Mouse (Mus musculus) left cerebral cortex, postnatal 4 days (tissue): ENCODE results near the gene Oog1. TPM values are rescaled to one million over a fixed set of nuclear protein-coding genes. Genes with fewer than 3 reads are reported as not detected.
"Not testable (repeated sequence)": the region's sequence is repeated elsewhere in the genome, so short reads cannot be mapped to it uniquely, and the experiment has no call there.

ENCODE experiments used
- DNase-seq: peaks from one replicate; pipeline ENCODE4 v3.0.0-alpha.2; 2022
- intact Hi-C: fragments of 180-260 bp; cut with DNase I; formaldehyde crosslinking; loops from one replicate; pipeline ENCODE4 v1.15.1; 2025
- total RNA-seq, 2 experiments: library from RNA; stranded (reverse); gene quantifications; 2 replicates each; pipeline ENCODE4 v1.2.3; 2021

The Oog1 gene
- not detected for total RNA-seq

GRCm38 (mm10) chr12:87602388-87602787 is at the start of gene Oog1:
TSS of gene Oog1 (plus strand) at chr12:87602688.
- DNase-seq, intact Hi-C loops: not testable (repeated sequence)

DNA sequence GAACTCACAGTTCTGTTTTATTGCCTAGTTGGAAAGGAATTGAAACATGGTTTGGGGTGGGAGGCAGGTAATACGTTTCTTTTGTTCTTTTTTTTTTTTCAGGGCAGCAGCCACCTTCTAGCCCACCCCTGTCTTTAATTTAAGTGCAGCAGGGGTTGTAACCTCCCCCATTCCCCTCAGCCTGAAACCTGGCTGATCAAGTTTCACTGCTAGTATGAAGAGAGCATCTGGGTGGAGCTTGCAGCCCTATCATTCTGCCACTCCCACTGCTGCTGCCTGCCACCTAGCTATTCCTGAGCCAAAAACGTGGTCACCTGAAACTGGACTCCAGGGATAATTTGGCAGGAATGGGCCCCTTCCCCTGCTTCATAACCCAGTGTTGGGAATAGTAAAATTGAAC is 1.1 kb upstream of the Oog1 start:
- intact Hi-C loops, DNase-seq: not testable (repeated sequence)

- intact Hi-C loops, DNase-seq: not testable (repeated sequence)
These were observed 16.1 kb downstream of the Oog1 start, which contains the start of gene Gm4027 for GRCm38 (mm10) chr12:87618569-87618968. TSS of gene Gm4027 (plus strand) at chr12:87618869.

- intact Hi-C loops, DNase-seq: not testable (repeated sequence)
These were observed 42.0 kb downstream of the Oog1 start, which contains the start of gene Gm16381 for GRCm38 (mm10) chr12:87644520-87644919. TSS of gene Gm16381 (minus strand) at chr12:87644620.

- intact Hi-C loops, DNase-seq: not testable (repeated sequence)
These were observed 50.6 kb downstream of the Oog1 start for GRCm38 (mm10) chr12:87652916-87653703.

Other genes starting within 250 kb of the Oog1 start
- 10 to 100 TPM; 73.4 to 81.9 TPM for gene Sptlc2, start 214.3 kb upstream of the Oog1 start, total RNA-seq
- gene Slirp, start 158.8 kb upstream of the Oog1 start, total RNA-seq, result 100 to 1,000 TPM in 1 of 2 experiments, 10 to 100 TPM in 1; 96.3 to 101 TPM
- gene Alkbh1, start 158.7 kb upstream of the Oog1 start, total RNA-seq, result 10 to 100 TPM; 25.8 to 28.4 TPM
- 10 to 100 TPM; 53.1 to 53.3 TPM for gene Snw1, start 130.4 kb upstream of the Oog1 start, total RNA-seq
- not detected for gene Gm5788, start 108.0 kb upstream of the Oog1 start, total RNA-seq
- not detected for gene Gm8300, start 88.4 kb upstream of the Oog1 start, total RNA-seq
- not detected for gene Gm4027, start 16.2 kb downstream of the Oog1 start, total RNA-seq
- not detected for gene Gm16381, start 41.9 kb downstream of the Oog1 start, total RNA-seq
- gene Gm21319, start 173.1 kb downstream of the Oog1 start, total RNA-seq, result not detected
- gene Gm21936, start 192.8 kb downstream of the Oog1 start, total RNA-seq, result not detected
- gene BB287469, start 213.9 kb downstream of the Oog1 start, total RNA-seq, result not detected
- gene Gm2001, start 239.7 kb downstream of the Oog1 start, total RNA-seq, result not detected